Comparison of ENCODE assay signal across 8 mouse cellular contexts in genomic region chr19:24030871-24031556, GRCm38 (mm10). TPM values are rescaled to one million over a fixed set of nuclear protein-coding genes. Genes with fewer than 3 reads are reported as not detected.
DNase-seq lines count a peak whose midpoint lies in the region; ATAC-seq and TF ChIP-seq lines count a peak whose summit lies in the region.

TSS of gene Fam189a2 (minus strand) at chr19:24031019.

- peaks cover 47% of the 10 kb centered on the region for H3K4me1 ChIP-seq in E14TG2a.4 (replicated peaks; ENCODE audit: low read depth, low read length)
- peaks cover 13% of the 10 kb centered on the region for H3K4me1 ChIP-seq in embryonic facial prominence, embryonic 15.5 days
- peaks cover 32% of the 10 kb centered on the region for H3K4me1 ChIP-seq in heart, embryonic 15.5 days (replicated peaks)
- H3K4me1 ChIP-seq in lung, postnatal 0 days (ENCODE audit: insufficient read depth, low read depth, low read length): 0 out of 2 replicates have a peak, but pooled peaks cover 3% of the 10 kb centered on the region
- H3K4me1 ChIP-seq in stomach, postnatal 0 days (replicated peaks; ENCODE audit: control insufficient read depth, insufficient read depth): no peaks in the 10 kb centered on the region

- no peak for TF ChIP-seq CTCF in E14TG2a.4 (conservative IDR thresholded peaks at IDR 0.05; ENCODE audit: low read length)
- no peak for TF ChIP-seq CTCF in lung, postnatal 0 days (IDR thresholded peaks at IDR 0.05)
- no peak for TF ChIP-seq CTCF in stomach, postnatal 0 days (IDR thresholded peaks at IDR 0.05; ENCODE audit: low read depth)

- WGBS in embryonic facial prominence, embryonic 15.5 days: under 1% methylated on average over 63 of the region's 65 CpGs
- under 1% methylated on average over 60 of the region's 65 CpGs for WGBS in heart, embryonic 15.5 days
- under 1% methylated on average over 30 of the region's 65 CpGs for WGBS in lung, postnatal 0 days
- 0% methylated on average over 23 of the region's 65 CpGs for WGBS in stomach, postnatal 0 days

- no peaks in the 10 kb centered on the region for H3K36me3 ChIP-seq in E14TG2a.4 (ENCODE audit: insufficient read depth, low read length)
- H3K36me3 ChIP-seq in embryonic facial prominence, embryonic 15.5 days: no peaks in the 10 kb centered on the region
- no peaks in the 10 kb centered on the region for H3K36me3 ChIP-seq in heart, embryonic 15.5 days
- no peaks in the 10 kb centered on the region for H3K36me3 ChIP-seq in lung, postnatal 0 days (ENCODE audit: insufficient read depth, low read length)
- H3K36me3 ChIP-seq in stomach, postnatal 0 days (ENCODE audit: control insufficient read depth, insufficient read depth, low read length): no peaks in the 10 kb centered on the region

- no peaks in the 10 kb centered on the region for H3K9me3 ChIP-seq in E14TG2a.4 (ENCODE audit: low read length)
- H3K9me3 ChIP-seq in embryonic facial prominence, embryonic 15.5 days (replicated peaks): no peaks in the 10 kb centered on the region
- no peaks in the 10 kb centered on the region for H3K9me3 ChIP-seq in heart, embryonic 15.5 days (replicated peaks)
- H3K9me3 ChIP-seq in lung, postnatal 0 days (ENCODE audit: low read length): no peaks in the 10 kb centered on the region
- no peaks in the 10 kb centered on the region for H3K9me3 ChIP-seq in stomach, postnatal 0 days (ENCODE audit: control insufficient read depth, low read length)

- peak; percentile 74 for DNase-seq in adrenal gland, postnatal 10 days
- peak; percentile 72 for DNase-seq in kidney, postnatal 14 days
- peak; percentile 82 for DNase-seq in lung, postnatal 0 days (ENCODE audit: low spot score)
- peak; percentile 64 for DNase-seq in stomach, postnatal 0 days (ENCODE audit: low spot score)
- DNase-seq in ovary, postnatal 10 days (ENCODE audit: low spot score): no peak

- no peak for TF ChIP-seq EP300 in lung, postnatal 0 days (IDR thresholded peaks at IDR 0.05)
- no peak for TF ChIP-seq EP300 in stomach, postnatal 0 days (optimal IDR thresholded peaks at IDR 0.05)

- peak within 1 kb of the TSS; percentile 63 for H3K9ac ChIP-seq in embryonic facial prominence, embryonic 15.5 days
- peak within 1 kb of the TSS; percentile 82 for H3K9ac ChIP-seq in heart, embryonic 15.5 days
- peak within 1 kb of the TSS; percentile 75 for H3K9ac ChIP-seq in lung, postnatal 0 days (replicated peaks; ENCODE audit: low read depth)
- peak within 1 kb of the TSS; percentile 70 for H3K9ac ChIP-seq in stomach, postnatal 0 days (ENCODE audit: low read length)

- no peak within 1 kb of the TSS for H3K27ac ChIP-seq in embryonic facial prominence, embryonic 15.5 days (replicated peaks)
- H3K27ac ChIP-seq in heart, embryonic 15.5 days: peak within 1 kb of the TSS; percentile 90
- H3K27ac ChIP-seq in lung, postnatal 0 days (ENCODE audit: low read length): peak within 1 kb of the TSS; percentile 88
- H3K27ac ChIP-seq in stomach, postnatal 0 days (replicated peaks): peak within 1 kb of the TSS; percentile 30; the same call in 1 of the 2 replicates

- H3K4me3 ChIP-seq in E14TG2a.4 (replicated peaks; ENCODE audit: low read length): peak within 1 kb of the TSS; percentile 81
- H3K4me3 ChIP-seq in embryonic facial prominence, embryonic 15.5 days (replicated peaks): peak within 1 kb of the TSS; percentile 57
- peak within 1 kb of the TSS; percentile 81 for H3K4me3 ChIP-seq in heart, embryonic 15.5 days
- H3K4me3 ChIP-seq in lung, postnatal 0 days (ENCODE audit: low read depth, low read length): peak within 1 kb of the TSS; percentile 69
- H3K4me3 ChIP-seq in stomach, postnatal 0 days (ENCODE audit: low read depth, low read length): peak within 1 kb of the TSS; percentile 53

- peaks cover 52% of the 10 kb centered on the region for H3K27me3 ChIP-seq in E14TG2a.4 (ENCODE audit: insufficient read depth, low read length)
- peaks cover 57% of the 10 kb centered on the region for H3K27me3 ChIP-seq in embryonic facial prominence, embryonic 15.5 days
- no peaks in the 10 kb centered on the region for H3K27me3 ChIP-seq in heart, embryonic 15.5 days
- H3K27me3 ChIP-seq in lung, postnatal 0 days (replicated peaks; ENCODE audit: insufficient read depth, low read length): no peaks in the 10 kb centered on the region
- no peaks in the 10 kb centered on the region for H3K27me3 ChIP-seq in stomach, postnatal 0 days (ENCODE audit: control insufficient read depth, insufficient read depth, low read length)

- peak within 1 kb of the TSS; percentile 97 for H3K4me2 ChIP-seq in embryonic facial prominence, embryonic 15.5 days (replicated peaks)
- H3K4me2 ChIP-seq in heart, embryonic 15.5 days: peak within 1 kb of the TSS; percentile 72
- peak within 1 kb of the TSS; percentile 89 for H3K4me2 ChIP-seq in lung, postnatal 0 days (replicated peaks; ENCODE audit: low read depth, low read length)
- H3K4me2 ChIP-seq in stomach, postnatal 0 days (replicated peaks; ENCODE audit: low read depth): peak within 1 kb of the TSS; percentile 92

- peak; percentile 72 for ATAC-seq in embryonic facial prominence, embryonic 15.5 days (ENCODE audit: insufficient number of reproducible peaks, low FRiP score, low TSS enrichment, low read depth)
- ATAC-seq in heart, embryonic 15.5 days (replicated peaks; ENCODE audit: insufficient number of reproducible peaks, insufficient read depth, low FRiP score, low read depth): peak; percentile 92
- ATAC-seq in lung, postnatal 0 days: peak; percentile 95
- ATAC-seq in stomach, postnatal 0 days (ENCODE audit: low FRiP score, low TSS enrichment): peak; percentile 84

RNA-seq across cellular contexts. Expression of gene Fam189a2, which starts in this region (rescaled TPM):
- total RNA-seq in adrenal gland, postnatal 10 days (2021): 10 to 100 TPM in 1 of 2 experiments, 1 to 10 TPM in 1; 9.8 to 14.1 TPM
- 0.52 and 1.2 TPM in 2 replicates for polyA plus RNA-seq in embryonic facial prominence, embryonic 15.5 days (2015; fragmentation: Nextera tagmentation; extraction: Ambion mirVana)
- 5.6 and 5.9 TPM in 2 replicates for polyA plus RNA-seq in heart, embryonic 15.5 days (2015; fragmentation: Nextera tagmentation; extraction: Ambion mirVana)
- 22.6 and 26.2 TPM in 2 replicates for polyA plus RNA-seq in lung, postnatal 0 days (2015; fragmentation: Nextera tagmentation; extraction: Ambion mirVana)
- polyA plus RNA-seq in stomach, postnatal 0 days (2015; fragmentation: Nextera tagmentation; extraction: Ambion mirVana): 0.75 and 1.9 TPM in 2 replicates
